Mouse (Mus musculus): ENCODE data around the gene Olfr543. TPM values are rescaled to one million over a fixed set of nuclear protein-coding genes. Genes with fewer than 3 reads are reported as not detected.

Gene Olfr543
- polyA plus RNA-seq, 1 experiment from 2014 or later, result 0.22 TPM

Other genes with a start within 250 kb of the Olfr543 start
- 61.6 and 65.1 TPM in 2 replicates for gene Rhog, start 225.6 kb downstream of the Olfr543 start, polyA plus RNA-seq (2014; fragmentation: Nextera tagmentation; extraction: Ambion mirVana)
- 24.9 and 25.6 TPM in 2 replicates for gene Stim1, start 213.9 kb downstream of the Olfr543 start, polyA plus RNA-seq (2014; fragmentation: Nextera tagmentation; extraction: Ambion mirVana)
- gene Rrm1, start 40.0 kb downstream of the Olfr543 start, polyA plus RNA-seq (2014; fragmentation: Nextera tagmentation; extraction: Ambion mirVana), result 145 and 148 TPM in 2 replicates
- 0.10 TPM in 1 of 2 replicates, not detected in the other for gene Olfr544, start 6.6 kb upstream of the Olfr543 start, polyA plus RNA-seq (2014; fragmentation: Nextera tagmentation; extraction: Ambion mirVana)
- gene Olfr545, start 17.9 kb upstream of the Olfr543 start, polyA plus RNA-seq (2014; fragmentation: Nextera tagmentation; extraction: Ambion mirVana), result 0.09 TPM in 1 of 2 replicates, not detected in the other
- not detected in 2 replicates for gene Olfr547, start 53.1 kb upstream of the Olfr543 start, polyA plus RNA-seq (2014; fragmentation: Nextera tagmentation; extraction: Ambion mirVana)
- gene Olfr548-ps1, start 59.2 kb upstream of the Olfr543 start, polyA plus RNA-seq (2014; fragmentation: Nextera tagmentation; extraction: Ambion mirVana), result not detected in 2 replicates
- not detected in 2 replicates for gene Olfr549, start 68.2 kb upstream of the Olfr543 start, polyA plus RNA-seq (2014; fragmentation: Nextera tagmentation; extraction: Ambion mirVana)
- 0.97 and 2.1 TPM in 2 replicates for gene Trim21, start 83.8 kb upstream of the Olfr543 start, polyA plus RNA-seq (2014; fragmentation: Nextera tagmentation; extraction: Ambion mirVana)
- not detected in 2 replicates for gene Olfr550, start 89.8 kb upstream of the Olfr543 start, polyA plus RNA-seq (2014; fragmentation: Nextera tagmentation; extraction: Ambion mirVana)
- gene Olfr551, start 110.2 kb upstream of the Olfr543 start, polyA plus RNA-seq (2014; fragmentation: Nextera tagmentation; extraction: Ambion mirVana), result not detected in 2 replicates
- gene Olfr552, start 116.1 kb upstream of the Olfr543 start, polyA plus RNA-seq (2014; fragmentation: Nextera tagmentation; extraction: Ambion mirVana), result not detected in 2 replicates
- gene Olfr553, start 136.5 kb upstream of the Olfr543 start, polyA plus RNA-seq (2014; fragmentation: Nextera tagmentation; extraction: Ambion mirVana), result not detected in 2 replicates
- not detected in 2 replicates for gene Olfr554, start 156.8 kb upstream of the Olfr543 start, polyA plus RNA-seq (2014; fragmentation: Nextera tagmentation; extraction: Ambion mirVana)
- not detected in 2 replicates for gene Olfr555, start 177.1 kb upstream of the Olfr543 start, polyA plus RNA-seq (2014; fragmentation: Nextera tagmentation; extraction: Ambion mirVana)
- not detected in 2 replicates for gene Olfr556, start 183.2 kb upstream of the Olfr543 start, polyA plus RNA-seq (2014; fragmentation: Nextera tagmentation; extraction: Ambion mirVana)
- 17.0 and 22.1 TPM in 2 replicates for gene Trim68, start 205.6 kb upstream of the Olfr543 start, polyA plus RNA-seq (2014; fragmentation: Nextera tagmentation; extraction: Ambion mirVana)
- gene Olfr557, start 214.2 kb upstream of the Olfr543 start, polyA plus RNA-seq (2014; fragmentation: Nextera tagmentation; extraction: Ambion mirVana), result not detected in 2 replicates
- gene Olfr558, start 220.5 kb upstream of the Olfr543 start, polyA plus RNA-seq (2014; fragmentation: Nextera tagmentation; extraction: Ambion mirVana), result 0.13 and 0.17 TPM in 2 replicates
- gene Olfr33, start 237.4 kb upstream of the Olfr543 start, polyA plus RNA-seq (2014; fragmentation: Nextera tagmentation; extraction: Ambion mirVana), result not detected in 2 replicates
- gene Olfr559, start 245.8 kb upstream of the Olfr543 start, polyA plus RNA-seq (2014; fragmentation: Nextera tagmentation; extraction: Ambion mirVana), result not detected in 2 replicates

Measured in stomach, embryonic 14.5 days (tissue).